Mouse (Mus musculus): ENCODE measurements at regions not wholly inside any gene's neighbourhood (a gene's known extent, or its start where the extent isn't known, plus 50 kb on each side); places are given as distances from the start of the nearest gene placed in this dataset.

DNA sequence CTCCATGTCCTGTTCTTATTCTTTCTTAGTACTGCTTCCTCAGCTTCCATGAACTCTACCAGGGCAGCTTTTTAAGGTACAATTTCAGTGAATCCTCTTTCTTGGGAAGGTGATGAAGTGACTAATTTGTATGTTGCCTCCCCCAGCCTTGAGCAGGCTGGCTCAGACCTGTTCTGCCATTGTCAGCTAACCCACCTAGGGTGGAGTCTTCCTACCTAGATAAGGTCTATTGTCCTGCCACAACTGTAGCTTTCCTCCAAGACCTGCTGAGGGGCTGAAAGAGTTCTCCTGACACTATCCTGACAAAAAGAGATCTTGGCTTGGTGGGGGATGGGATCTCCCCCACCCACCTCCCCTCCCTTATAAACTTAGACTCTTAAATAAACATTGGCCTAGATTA is 1540.3 kb upstream of the Gm38303 start:
- DNase-seq (ENCODE audit: low read depth, low spot score): peak; percentile 14

DNA sequence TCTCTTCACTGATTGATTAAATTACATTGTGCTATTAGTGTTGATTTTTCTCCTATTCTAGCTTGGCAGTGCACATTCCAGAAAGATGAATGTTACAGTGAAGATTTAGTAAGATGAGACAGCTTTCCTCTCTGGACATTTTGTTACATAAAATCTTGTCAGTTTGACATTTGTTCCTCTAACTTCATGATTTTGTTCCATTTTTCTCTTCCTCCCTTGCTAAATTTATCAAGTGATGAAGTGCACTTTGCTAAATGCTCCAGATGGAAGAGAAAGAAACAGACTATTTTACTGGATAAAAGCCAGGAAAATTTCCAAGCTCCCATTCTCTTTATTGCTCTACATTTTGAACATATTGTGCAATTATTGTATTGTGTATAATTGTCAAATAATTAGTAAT is 1533.9 kb upstream of the Gm38303 start:
- no peak for DNase-seq (ENCODE audit: low read depth, low spot score)
